Mouse (Mus musculus): Measurements from ENCODE around the gene Rpl9-ps1.

- TF ChIP-seq MAFK (IDR thresholded peaks at IDR 0.05; ENCODE audit: insufficient read depth, low read depth, low read length) = no peak
- no peak for TF ChIP-seq HCFC1 (IDR thresholded peaks at IDR 0.05; ENCODE audit: borderline replicate concordance, insufficient read depth, low read length)
- no peak for TF ChIP-seq ZNF384 (IDR thresholded peaks at IDR 0.05; ENCODE audit: low read depth, low read length)
Measured at GRCm38 (mm10) chr11:83595669-83596455, 49.6 kb downstream of the Rpl9-ps1 start.
